Mouse (Mus musculus): ENCODE data around the gene Abca1. TPM values are rescaled to one million over a fixed set of nuclear protein-coding genes. Genes with fewer than 3 reads are reported as not detected.

Abca1 gene
- polyA plus RNA-seq, 1 experiment from 2014 or later, result 19.0 TPM

DNA sequence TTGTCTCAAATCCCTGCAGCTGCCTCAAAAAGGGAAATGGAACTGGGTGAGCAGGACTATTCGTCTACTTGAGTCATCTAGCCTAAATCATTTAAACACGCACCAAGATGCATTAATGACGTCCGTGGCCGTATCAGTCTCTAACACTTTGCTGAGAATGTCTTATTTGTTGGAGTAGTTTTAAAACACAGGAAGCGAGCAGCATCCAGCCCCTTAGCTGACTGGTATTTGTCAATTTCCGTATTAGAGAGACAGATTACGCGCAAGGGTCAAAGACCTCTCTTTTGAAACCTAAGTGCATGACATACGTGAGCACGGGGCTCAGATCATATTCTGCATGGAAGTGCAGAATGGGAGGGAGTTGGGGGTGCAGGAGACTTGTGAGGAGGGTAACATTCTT is 4.2 kb downstream of the Abca1 start:
- Histone ChIP-seq H3K9me3 (replicated peaks; ENCODE audit: control insufficient read depth, low read length) (no peaks in the 10 kb centered on the region), H3K4me3 (ENCODE audit: low read depth, low read length) (no peak overlapping the region), H3K4me2 (ENCODE audit: low read depth, low read length) (no peak overlapping the region), H3K27me3 (ENCODE audit: control insufficient read depth, insufficient read depth, low read depth, low read length) (no peaks in the 10 kb centered on the region), H3K4me1 (ENCODE audit: control insufficient read depth, low read depth, low read length) (peaks cover 13% of the 10 kb centered on the region), H3K36me3 (ENCODE audit: control insufficient read depth, insufficient read depth) (no peaks in the 10 kb centered on the region), H3K9ac (ENCODE audit: low read depth, low read length) (no peak overlapping the region), H3K27ac (ENCODE audit: low read length) (no peak overlapping the region)
- no peak for ATAC-seq (ENCODE audit: low read depth)
- WGBS (ENCODE audit: insufficient replicate concordance), result 67% methylated on average over 11 of the region's 11 CpGs

DNA sequence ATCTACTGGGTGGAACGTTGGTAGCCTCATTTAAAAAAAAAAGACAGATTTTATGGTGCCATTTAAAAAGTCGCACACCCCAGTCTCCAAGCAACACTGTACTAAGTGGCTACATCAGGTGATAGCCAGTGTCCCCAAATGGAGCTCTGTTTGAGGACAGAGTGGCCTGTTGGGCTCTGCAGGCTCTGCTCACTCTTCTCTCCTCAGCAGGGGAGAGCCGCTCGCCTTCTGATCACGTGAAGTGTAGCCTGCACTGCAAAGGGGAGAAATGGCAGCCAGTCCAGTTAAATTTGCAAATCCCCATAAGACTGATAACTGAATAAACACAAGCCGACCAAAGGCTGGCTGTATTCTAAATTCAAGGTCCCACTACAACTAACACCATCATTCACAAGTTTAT is 6.0 kb downstream of the Abca1 start:
- H3K36me3 ChIP-seq (ENCODE audit: control insufficient read depth, insufficient read depth), result no peaks in the 10 kb centered on the region
- no peaks in the 10 kb centered on the region for H3K27me3 ChIP-seq (ENCODE audit: control insufficient read depth, insufficient read depth, low read depth, low read length)
- no peaks in the 10 kb centered on the region for H3K9me3 ChIP-seq (replicated peaks; ENCODE audit: control insufficient read depth, low read length)
- H3K27ac ChIP-seq (ENCODE audit: low read length), result no peak overlapping the region
- no peak overlapping the region for H3K9ac ChIP-seq (ENCODE audit: low read depth, low read length)
- no peak overlapping the region for H3K4me2 ChIP-seq (ENCODE audit: low read depth, low read length)
- WGBS (ENCODE audit: insufficient replicate concordance), result 65% methylated on average over 6 of the region's 6 CpGs
- peaks cover 19% of the 10 kb centered on the region for H3K4me1 ChIP-seq (ENCODE audit: control insufficient read depth, low read depth, low read length)
- no peak overlapping the region for H3K4me3 ChIP-seq (ENCODE audit: low read depth, low read length)
- ATAC-seq (ENCODE audit: low read depth), result peak; percentile 72

DNA sequence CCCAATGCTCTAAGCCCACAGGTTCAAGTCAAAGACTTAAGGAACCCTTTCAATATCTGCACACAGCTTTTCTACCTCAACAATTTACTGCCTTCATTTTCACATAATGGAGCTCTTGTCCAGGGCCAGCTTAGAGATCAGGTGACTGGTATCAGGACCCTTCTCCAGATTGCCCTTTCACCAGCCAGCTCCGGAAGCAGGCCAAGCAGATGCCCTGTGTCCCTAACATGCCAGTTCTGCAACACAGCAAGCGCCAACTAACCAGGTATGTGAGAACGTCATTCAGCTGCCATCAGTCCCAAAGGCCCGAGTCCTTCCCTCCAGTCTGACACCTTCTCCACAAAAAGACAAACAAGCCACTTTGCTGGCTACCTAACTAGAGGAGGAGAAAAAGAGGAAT is 6.6 kb downstream of the Abca1 start:
- H3K36me3 ChIP-seq (ENCODE audit: control insufficient read depth, insufficient read depth), result no peaks in the 10 kb centered on the region
- no peak overlapping the region for H3K9ac ChIP-seq (ENCODE audit: low read depth, low read length)
- H3K4me2 ChIP-seq (ENCODE audit: low read depth, low read length), result no peak overlapping the region
- H3K9me3 ChIP-seq (replicated peaks; ENCODE audit: control insufficient read depth, low read length), result no peaks in the 10 kb centered on the region
- H3K4me3 ChIP-seq (ENCODE audit: low read depth, low read length), result no peak overlapping the region
- H3K4me1 ChIP-seq (ENCODE audit: control insufficient read depth, low read depth, low read length), result peaks cover 16% of the 10 kb centered on the region
- no peaks in the 10 kb centered on the region for H3K27me3 ChIP-seq (ENCODE audit: control insufficient read depth, insufficient read depth, low read depth, low read length)
- ATAC-seq (ENCODE audit: low read depth), result no peak
- H3K27ac ChIP-seq (ENCODE audit: low read length), result no peak overlapping the region
- WGBS (ENCODE audit: insufficient replicate concordance), result 64% methylated on average over 4 of the region's 4 CpGs

DNA sequence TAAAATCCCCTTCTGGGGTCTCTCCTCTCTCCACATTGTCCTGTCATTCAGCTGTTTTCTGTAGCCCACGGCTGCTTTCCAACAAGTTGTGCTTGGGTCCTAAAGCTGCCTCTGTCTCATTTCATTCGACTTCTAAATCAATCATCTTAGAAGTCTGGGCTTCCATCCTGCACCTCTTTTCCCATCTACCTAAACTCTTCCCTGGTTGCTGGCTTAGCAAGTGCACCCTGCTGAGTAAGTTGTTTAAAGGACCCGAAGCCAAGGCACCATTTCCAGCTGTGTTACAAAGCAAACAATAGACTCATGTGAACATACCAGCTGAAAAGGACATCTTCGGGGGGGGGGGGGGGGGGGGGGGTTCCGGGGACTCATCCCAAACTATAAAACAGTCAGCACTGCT is 7.0 kb downstream of the Abca1 start:
- H3K4me3 ChIP-seq (ENCODE audit: low read depth, low read length), result no peak overlapping the region
- WGBS (ENCODE audit: insufficient replicate concordance), result 40% methylated on average over 5 of the region's 5 CpGs
- H3K4me1 ChIP-seq (ENCODE audit: control insufficient read depth, low read depth, low read length), result peaks cover 16% of the 10 kb centered on the region
- no peak overlapping the region for H3K27ac ChIP-seq (ENCODE audit: low read length)
- no peaks in the 10 kb centered on the region for H3K9me3 ChIP-seq (replicated peaks; ENCODE audit: control insufficient read depth, low read length)
- H3K9ac ChIP-seq (ENCODE audit: low read depth, low read length), result no peak overlapping the region
- ATAC-seq (ENCODE audit: low read depth), result no peak
- H3K36me3 ChIP-seq (ENCODE audit: control insufficient read depth, insufficient read depth), result no peaks in the 10 kb centered on the region
- H3K4me2 ChIP-seq (ENCODE audit: low read depth, low read length), result no peak overlapping the region
- H3K27me3 ChIP-seq (ENCODE audit: control insufficient read depth, insufficient read depth, low read depth, low read length), result no peaks in the 10 kb centered on the region

DNA sequence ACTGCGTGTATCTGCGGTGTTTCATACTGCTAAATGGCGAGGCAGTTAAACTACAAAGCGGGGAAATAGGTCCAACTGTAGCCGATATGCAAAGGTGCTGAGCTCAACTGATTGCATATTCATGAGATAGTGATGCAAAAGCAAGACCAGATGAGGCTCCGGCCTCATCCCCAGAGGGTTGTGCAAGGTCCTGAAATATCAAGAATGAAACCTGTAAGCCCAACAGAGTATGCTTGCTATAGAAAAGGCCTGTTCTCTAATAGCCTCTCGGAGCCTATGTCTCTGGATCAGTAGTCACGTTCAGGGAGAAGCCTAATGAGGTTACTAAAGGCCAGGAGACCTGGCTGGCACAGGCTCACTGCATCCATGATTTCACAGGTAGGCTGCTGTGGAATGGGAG is 9.2 kb downstream of the Abca1 start:
- 66% methylated on average over 8 of the region's 8 CpGs for WGBS (ENCODE audit: insufficient replicate concordance)
- no peak for ATAC-seq (ENCODE audit: low read depth)
- peaks cover 21% of the 10 kb centered on the region for H3K4me1 ChIP-seq (ENCODE audit: control insufficient read depth, low read depth, low read length)
- no peaks in the 10 kb centered on the region for H3K27me3 ChIP-seq (ENCODE audit: control insufficient read depth, insufficient read depth, low read depth, low read length)
- no peak overlapping the region for H3K27ac ChIP-seq (ENCODE audit: low read length)
- H3K4me3 ChIP-seq (ENCODE audit: low read depth, low read length), result no peak overlapping the region
- H3K9ac ChIP-seq (ENCODE audit: low read depth, low read length), result no peak overlapping the region
- H3K9me3 ChIP-seq (replicated peaks; ENCODE audit: control insufficient read depth, low read length), result no peaks in the 10 kb centered on the region
- H3K4me2 ChIP-seq (ENCODE audit: low read depth, low read length), result no peak overlapping the region
- no peaks in the 10 kb centered on the region for H3K36me3 ChIP-seq (ENCODE audit: control insufficient read depth, insufficient read depth)

DNA sequence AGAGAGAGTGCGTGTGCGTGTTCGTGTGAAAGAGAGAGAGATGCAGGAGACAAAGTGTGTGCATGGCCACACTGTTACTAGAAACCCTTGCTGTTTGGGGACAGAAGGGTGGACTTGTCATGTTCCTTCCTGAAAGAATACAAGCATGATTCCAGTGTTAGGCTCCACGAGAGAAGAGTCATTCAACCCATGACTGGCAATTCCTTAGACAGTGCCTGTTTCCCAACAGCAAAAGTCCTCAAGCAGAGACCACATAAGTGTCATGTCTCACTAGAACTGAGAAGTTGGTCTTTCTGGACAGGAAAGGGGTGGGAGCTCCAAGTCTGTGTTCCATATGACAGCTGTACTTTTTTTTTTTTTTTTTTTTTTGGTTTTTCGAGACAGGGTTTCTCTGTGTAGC is 10.1 kb downstream of the Abca1 start:
- WGBS (ENCODE audit: insufficient replicate concordance), result 73% methylated on average over 4 of the region's 5 CpGs
- no peaks in the 10 kb centered on the region for H3K27me3 ChIP-seq (ENCODE audit: control insufficient read depth, insufficient read depth, low read depth, low read length)
- no peaks in the 10 kb centered on the region for H3K9me3 ChIP-seq (replicated peaks; ENCODE audit: control insufficient read depth, low read length)
- H3K9ac ChIP-seq (ENCODE audit: low read depth, low read length), result no peak overlapping the region
- no peaks in the 10 kb centered on the region for H3K36me3 ChIP-seq (ENCODE audit: control insufficient read depth, insufficient read depth)
- ATAC-seq (ENCODE audit: low read depth), result no peak
- H3K4me1 ChIP-seq (ENCODE audit: control insufficient read depth, low read depth, low read length), result peaks cover 23% of the 10 kb centered on the region
- no peak overlapping the region for H3K4me2 ChIP-seq (ENCODE audit: low read depth, low read length)
- no peak overlapping the region for H3K4me3 ChIP-seq (ENCODE audit: low read depth, low read length)
- no peak overlapping the region for H3K27ac ChIP-seq (ENCODE audit: low read length)

DNA sequence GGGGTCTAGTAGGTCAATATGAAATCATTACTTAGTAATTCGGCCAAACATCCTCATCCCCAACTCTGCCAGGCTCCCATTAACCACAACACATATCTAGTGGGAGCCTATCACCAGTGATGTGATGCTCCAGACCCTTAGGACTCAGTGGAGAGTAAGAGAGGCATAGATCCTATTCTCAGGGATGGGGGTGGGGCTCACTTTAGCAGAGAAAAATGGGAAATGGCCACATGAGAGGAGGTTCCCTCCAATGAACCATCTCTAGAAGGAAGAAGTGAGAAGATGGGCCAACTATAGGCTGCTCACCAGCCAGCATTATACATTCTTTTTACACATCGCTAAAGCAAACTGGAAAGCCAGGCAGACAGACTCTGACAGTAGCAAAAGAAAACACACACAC is 10.9 kb downstream of the Abca1 start:
- Histone ChIP-seq H3K36me3 (ENCODE audit: control insufficient read depth, insufficient read depth) (no peaks in the 10 kb centered on the region), H3K4me2 (ENCODE audit: low read depth, low read length) (no peak overlapping the region), H3K9ac (ENCODE audit: low read depth, low read length) (no peak overlapping the region), H3K4me3 (ENCODE audit: low read depth, low read length) (no peak overlapping the region), H3K9me3 (replicated peaks; ENCODE audit: control insufficient read depth, low read length) (no peaks in the 10 kb centered on the region), H3K27ac (ENCODE audit: low read length) (no peak overlapping the region), H3K4me1 (ENCODE audit: control insufficient read depth, low read depth, low read length) (peaks cover 23% of the 10 kb centered on the region), H3K27me3 (ENCODE audit: control insufficient read depth, insufficient read depth, low read depth, low read length) (no peaks in the 10 kb centered on the region)
- no peak for ATAC-seq (ENCODE audit: low read depth)
- 54% methylated on average over 2 of the region's 2 CpGs for WGBS (ENCODE audit: insufficient replicate concordance)

DNA sequence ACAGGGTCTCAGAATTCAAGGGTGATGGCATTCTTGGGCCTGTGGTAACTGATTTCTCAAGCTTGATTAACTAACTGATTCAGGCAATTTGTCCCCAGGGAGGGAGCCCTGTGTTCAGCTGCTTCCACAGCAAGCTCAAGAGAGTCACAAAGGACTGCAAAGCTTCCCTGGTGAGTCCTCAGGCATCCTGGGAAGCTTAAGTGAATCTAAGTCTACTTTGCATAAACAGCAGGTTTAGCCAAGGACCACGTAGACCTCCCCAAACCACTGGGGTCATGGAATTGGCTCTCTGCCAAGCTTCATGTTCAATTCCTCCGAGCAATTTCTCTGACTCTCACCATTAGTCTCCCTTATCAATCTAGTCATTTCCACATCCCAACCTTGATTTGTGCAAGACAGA is 12.2 kb downstream of the Abca1 start:
- no peaks in the 10 kb centered on the region for H3K9me3 ChIP-seq (replicated peaks; ENCODE audit: control insufficient read depth, low read length)
- H3K4me1 ChIP-seq (ENCODE audit: control insufficient read depth, low read depth, low read length), result peaks cover 21% of the 10 kb centered on the region
- 14% methylated on average over 2 of the region's 2 CpGs for WGBS (ENCODE audit: insufficient replicate concordance)
- H3K27ac ChIP-seq (ENCODE audit: low read length), result peak overlapping the region; percentile 72
- no peaks in the 10 kb centered on the region for H3K27me3 ChIP-seq (ENCODE audit: control insufficient read depth, insufficient read depth, low read depth, low read length)
- no peaks in the 10 kb centered on the region for H3K36me3 ChIP-seq (ENCODE audit: control insufficient read depth, insufficient read depth)
- H3K9ac ChIP-seq (ENCODE audit: low read depth, low read length), result no peak overlapping the region
- no peak overlapping the region for H3K4me3 ChIP-seq (ENCODE audit: low read depth, low read length)
- no peak overlapping the region for H3K4me2 ChIP-seq (ENCODE audit: low read depth, low read length)
- no peak for ATAC-seq (ENCODE audit: low read depth)

DNA sequence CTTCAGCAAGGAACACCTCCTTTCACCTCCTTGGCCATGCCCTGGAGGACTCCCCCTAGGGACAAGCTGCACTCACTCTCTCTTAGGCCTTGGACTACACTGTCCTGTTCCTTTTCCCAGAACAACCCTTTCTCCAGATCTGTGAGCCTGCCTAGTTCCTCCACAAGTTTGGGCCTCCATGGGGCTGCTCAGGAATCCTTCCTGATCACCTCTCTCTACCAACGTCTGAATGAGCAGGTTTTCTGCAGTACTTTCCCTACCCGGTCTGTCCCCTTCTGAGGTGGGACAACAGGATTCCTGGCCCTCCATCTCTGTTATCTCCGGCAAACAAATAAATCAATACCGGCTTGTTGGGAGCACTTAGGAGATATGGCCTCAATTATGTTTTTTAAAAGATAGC is 12.6 kb downstream of the Abca1 start:
- no peak overlapping the region for H3K9ac ChIP-seq (ENCODE audit: low read depth, low read length)
- no peak for ATAC-seq (ENCODE audit: low read depth)
- H3K36me3 ChIP-seq (ENCODE audit: control insufficient read depth, insufficient read depth), result no peaks in the 10 kb centered on the region
- peaks cover 21% of the 10 kb centered on the region for H3K4me1 ChIP-seq (ENCODE audit: control insufficient read depth, low read depth, low read length)
- H3K27ac ChIP-seq (ENCODE audit: low read length), result peak overlapping the region; percentile 72
- H3K27me3 ChIP-seq (ENCODE audit: control insufficient read depth, insufficient read depth, low read depth, low read length), result no peaks in the 10 kb centered on the region
- no peak overlapping the region for H3K4me2 ChIP-seq (ENCODE audit: low read depth, low read length)
- no peak overlapping the region for H3K4me3 ChIP-seq (ENCODE audit: low read depth, low read length)
- no peaks in the 10 kb centered on the region for H3K9me3 ChIP-seq (replicated peaks; ENCODE audit: control insufficient read depth, low read length)
- 52% methylated on average over 4 of the region's 4 CpGs for WGBS (ENCODE audit: insufficient replicate concordance)
